Mouse (Mus musculus) megakaryocyte progenitor cell, adult 5-6 weeks (primary cell): Measurements from ENCODE around the gene Apobec3. TPM values are rescaled to one million over a fixed set of nuclear protein-coding genes. Genes with fewer than 3 reads are reported as not detected.
A peak's percentile ranks its signal among the peaks of the same experiment; 100 is the strongest.
"Not testable (repeated sequence)": the region's sequence is repeated elsewhere in the genome, so short reads cannot be mapped to it uniquely, and the experiment has no call there.

Experiments used
- ATAC-seq: replicated peaks from 2 replicates; pipeline ENCODE4 v1.8.0; 2016; ENCODE audit warnings: mild to moderate bottlenecking, moderate TSS enrichment, inconsistent platforms; ENCODE audit not compliant: poor library complexity
- total RNA-seq, 2 experiments: library from RNA; stranded (forward) in 1 of 2; stranded (reverse) in 1 of 2; fragments of 157-497, 149-512 nt in 1 of 2; fragments of 200-1000 nt in 1 of 2; gene quantifications; 2 replicates each; pipeline versions ENCODE4 v1.2.3 to v1.2.4; 2015 to 2017

Gene Apobec3
- total RNA-seq, 2 experiments from 2014 or later, result 159 to 177 TPM

GRCm38 (mm10) chr15:79926856-79927416 is 35.5 kb downstream of the Apobec3 start:
- no peak for ATAC-seq

- peak; percentile 85 for ATAC-seq
Measured at GRCm38 (mm10) chr15:79927637-79928122, 36.2 kb downstream of the Apobec3 start.

GRCm38 (mm10) chr15:79928316-79928715 is 36.9 kb downstream of the Apobec3 start:
- no peak for ATAC-seq

- ATAC-seq, result no peak
Measured at GRCm38 (mm10) chr15:79928736-79929135, 37.3 kb downstream of the Apobec3 start.

GRCm38 (mm10) chr15:79929734-79930133 is 38.3 kb downstream of the Apobec3 start:
- ATAC-seq, result no peak

- no peak for ATAC-seq
Measured at GRCm38 (mm10) chr15:79931496-79932141, 40.2 kb downstream of the Apobec3 start.

- peak; percentile 76 for ATAC-seq
Measured at GRCm38 (mm10) chr15:79932323-79932987, 41.0 kb downstream of the Apobec3 start.

GRCm38 (mm10) chr15:79933052-79933669 is 41.7 kb downstream of the Apobec3 start:
- ATAC-seq, result no peak

GRCm38 (mm10) chr15:79933670-79934514 is 42.4 kb downstream of the Apobec3 start:
- ATAC-seq, result no peak

- no peak for ATAC-seq
Measured at GRCm38 (mm10) chr15:79934776-79935175, 43.3 kb downstream of the Apobec3 start.

- no peak for ATAC-seq
Measured at GRCm38 (mm10) chr15:79935654-79936373, 44.4 kb downstream of the Apobec3 start.

GRCm38 (mm10) chr15:79936374-79936751 is 44.9 kb downstream of the Apobec3 start:
- ATAC-seq, result no peak

- ATAC-seq, result no peak
Measured at GRCm38 (mm10) chr15:79939020-79939419, 47.6 kb downstream of the Apobec3 start.

GRCm38 (mm10) chr15:79939501-79939900 is 48.0 kb downstream of the Apobec3 start:
- not testable (repeated sequence) for ATAC-seq

GRCm38 (mm10) chr15:79939913-79940312 is 48.5 kb downstream of the Apobec3 start:
- ATAC-seq, result no peak

- peak; percentile 82 for ATAC-seq
Measured at GRCm38 (mm10) chr15:79940932-79941331, 49.5 kb downstream of the Apobec3 start.

GRCm38 (mm10) chr15:79942541-79942940 is 51.1 kb downstream of the Apobec3 start:
- ATAC-seq, result no peak

- ATAC-seq, result no peak
Measured at GRCm38 (mm10) chr15:79943584-79943983, 52.1 kb downstream of the Apobec3 start.

- ATAC-seq, result no peak
Measured at GRCm38 (mm10) chr15:79944948-79945347, 53.5 kb downstream of the Apobec3 start.

GRCm38 (mm10) chr15:79946022-79946421 is 54.6 kb downstream of the Apobec3 start:
- peak; percentile 83 for ATAC-seq
